Mouse (Mus musculus) hindbrain, embryonic 11.5 days (tissue): ENCODE measurements around the gene Cd248. TPM values are rescaled to one million over a fixed set of nuclear protein-coding genes. Genes with fewer than 3 reads are reported as not detected.
A peak's percentile ranks its signal among the peaks of the same experiment; 100 is the strongest.

ENCODE experiments used
- ATAC-seq: fragments of 200-750 bp; cut with Nextera tagmentation; 2 replicates; pipeline ENCODE4 v1.8.0; 2017; ENCODE audit warnings: mild to moderate bottlenecking, moderate TSS enrichment, moderate library complexity; ENCODE audit not compliant: low FRiP score
- DNase-seq: peaks from one replicate; pipeline ENCODE4 v3.0.0-alpha.2; 2015; ENCODE audit warnings: low spot score
- H3K27ac ChIP-seq: fragments of 300-500 bp; sonication (generic); 2 replicates; pipeline ENCODE4 v1.5.1; 2014; ENCODE audit warnings: mild to moderate bottlenecking, low read depth, low read length
- H3K27me3 ChIP-seq: fragments of 300-500 bp; sonication (generic); 2 replicates; pipeline ENCODE4 v1.6.1; 2014; ENCODE audit warnings: mild to moderate bottlenecking, low read length, moderate library complexity, mixed read lengths; ENCODE audit not compliant: control insufficient read depth, insufficient read depth
- H3K36me3 ChIP-seq: fragments of 300-500 bp; sonication (generic); 2 replicates; pipeline ENCODE4 v1.6.1; 2014; ENCODE audit warnings: mild to moderate bottlenecking, low read length, moderate library complexity, mixed read lengths; ENCODE audit not compliant: control insufficient read depth, insufficient read depth
- H3K4me1 ChIP-seq: fragments of 300-500 bp; sonication (generic); replicated peaks from 2 replicates; pipeline ENCODE4 v1.6.1; 2014; ENCODE audit warnings: low read length, mixed read lengths; ENCODE audit not compliant: control insufficient read depth, insufficient read depth
- H3K4me2 ChIP-seq: fragments of 300-500 bp; sonication (generic); replicated peaks from 2 replicates; pipeline ENCODE4 v1.6.1; 2014; ENCODE audit warnings: mild to moderate bottlenecking, low read depth, low read length
- H3K4me3 ChIP-seq: fragments of 300-500 bp; sonication (generic); 2 replicates; pipeline ENCODE4 v1.5.1; 2014; ENCODE audit warnings: low read depth, low read length
- H3K9ac ChIP-seq: fragments of 300-500 bp; sonication (generic); 2 replicates; pipeline ENCODE4 v1.6.1; 2014; ENCODE audit warnings: low read depth, low read length
- H3K9me3 ChIP-seq: fragments of 300-500 bp; sonication (generic); 2 replicates; pipeline ENCODE4 v1.6.1; 2016; ENCODE audit warnings: low read length; ENCODE audit not compliant: control insufficient read depth
- WGBS: fragments of 180-500 bp; shearing (Covaris S2); extraction: QIAGEN DNeasy Blood & Tissue Kit; methylation state at CpG from one replicate; pipeline ENCODE4 v1.1.7; 2014; 5-methylcytosine and 5-hydroxymethylcytosine counted together
- polyA plus RNA-seq: library from polyadenylated mRNA; unstranded; fragments of >200 nt; fragmentation: Nextera tagmentation; extraction: Ambion mirVana; gene quantifications from 2 replicates; pipeline ENCODE4 v1.2.1, GENCODE M21; 2014

Gene Cd248
- polyA plus RNA-seq, 1 experiment from 2014 or later, result 27.9 TPM

DNA sequence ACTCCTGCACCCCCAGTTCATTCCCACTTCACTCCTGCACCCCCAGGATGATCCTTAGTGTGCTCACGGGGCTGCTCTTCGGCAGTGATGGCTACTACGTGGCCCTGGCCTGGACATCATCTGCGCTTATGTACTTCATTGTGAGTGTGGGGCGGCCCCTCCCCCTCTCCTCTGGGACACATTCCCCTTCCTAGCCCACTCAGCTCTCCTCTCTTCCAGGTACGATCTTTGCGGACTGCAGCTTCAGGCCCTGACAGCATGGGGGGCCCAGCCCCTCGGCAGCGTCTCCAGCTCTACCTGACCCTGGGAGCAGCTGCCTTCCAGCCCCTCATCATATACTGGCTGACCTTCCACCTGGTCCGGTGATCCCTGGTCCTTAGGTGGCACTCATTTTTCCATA, 24.2 kb downstream of the Cd248 start:
- ATAC-seq, result no peak

DNA sequence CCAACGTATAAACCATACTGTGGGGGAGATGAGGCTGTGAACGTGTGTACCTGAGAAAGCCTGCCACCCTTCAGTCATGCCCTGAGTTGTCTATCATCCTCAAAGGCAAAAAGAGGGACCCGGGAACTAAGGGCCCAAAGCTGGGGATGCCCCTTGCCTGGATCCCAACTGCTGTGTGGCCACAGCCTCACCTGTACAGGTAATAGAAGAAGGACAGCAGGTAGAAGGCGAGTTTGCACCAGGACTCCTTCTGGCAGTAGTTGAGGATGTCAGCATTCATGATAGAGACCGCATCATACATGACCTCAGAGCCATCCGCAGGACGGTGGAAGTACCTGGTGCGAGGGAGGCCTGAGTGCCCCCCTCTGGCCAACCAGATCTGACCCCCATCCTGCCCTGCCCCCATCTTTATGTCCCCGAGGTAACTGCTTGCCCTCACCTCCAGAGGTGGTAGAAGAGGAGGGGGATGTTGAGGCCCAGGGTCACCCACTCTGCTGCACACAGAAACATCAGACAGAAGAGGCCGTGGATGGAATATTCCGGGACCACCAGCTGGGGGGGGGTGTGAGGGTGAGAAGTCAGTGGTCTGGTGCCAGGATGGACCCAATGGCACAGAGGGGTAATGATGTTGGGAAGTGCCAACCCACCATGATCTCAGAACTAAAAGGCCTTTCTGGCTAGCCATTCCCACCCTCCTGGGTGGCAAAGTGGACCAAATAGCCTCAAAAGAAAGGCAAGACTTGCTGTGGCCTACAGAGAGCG, 25.8 kb downstream of the Cd248 start:
- Histone ChIP-seq H3K9me3 (no peaks in the 10 kb centered on the region), H3K4me1 (peaks cover 24% of the 10 kb centered on the region), H3K9ac (no peak overlapping the region), H3K4me2 (no peak overlapping the region), H3K36me3 (no peaks in the 10 kb centered on the region), H3K27ac (no peak overlapping the region), H3K4me3 (no peak overlapping the region), H3K27me3 (no peaks in the 10 kb centered on the region)
- no peak for DNase-seq
- WGBS, result 78% methylated on average over 12 of the region's 12 CpGs
- no peak for ATAC-seq

More for the DNA sequence above, 24.2 kb downstream of the Cd248 start:
- Histone ChIP-seq H3K4me1 (peaks cover 26% of the 10 kb centered on the region), H3K4me3 (no peak overlapping the region), H3K4me2 (no peak overlapping the region), H3K9ac (no peak overlapping the region), H3K9me3 (no peaks in the 10 kb centered on the region), H3K27ac (no peak overlapping the region), H3K36me3 (no peaks in the 10 kb centered on the region), H3K27me3 (no peaks in the 10 kb centered on the region)
- WGBS, result 96% methylated on average over 8 of the region's 10 CpGs
- DNase-seq, result no peak

DNA sequence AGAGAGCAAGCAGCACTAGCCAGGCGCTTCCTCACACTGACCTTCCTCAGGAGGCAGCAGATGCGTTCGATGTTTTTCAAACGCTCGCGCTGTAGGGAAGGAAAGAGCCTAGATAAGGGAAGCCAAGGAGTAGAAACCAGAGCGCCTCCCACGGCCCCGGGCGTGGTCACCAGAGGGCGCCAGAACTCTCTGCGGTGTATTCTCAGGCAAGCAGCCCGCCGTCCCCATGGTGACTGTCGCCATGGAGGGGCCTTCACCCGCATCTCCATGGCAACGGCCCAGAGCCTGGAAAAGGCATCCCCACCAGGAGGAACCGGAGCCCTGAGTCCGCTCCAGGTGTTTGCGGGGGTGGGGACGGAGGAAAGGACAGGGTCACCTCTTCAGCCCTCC, 26.4 kb downstream of the Cd248 start:
- Histone ChIP-seq H3K9ac (peak overlapping the region; percentile 1; the same call in 1 of the 2 replicates), H3K9me3 (no peaks in the 10 kb centered on the region), H3K4me2 (peak overlapping the region; percentile 94), H3K27ac (peak overlapping the region; percentile 70), H3K36me3 (no peaks in the 10 kb centered on the region), H3K27me3 (no peaks in the 10 kb centered on the region), H3K4me1 (peaks cover 24% of the 10 kb centered on the region), H3K4me3 (peak overlapping the region; percentile 20)
- WGBS, result under 1% methylated on average over 21 of the region's 21 CpGs
- ATAC-seq (peak; percentile 59), DNase-seq (peak; percentile 100)

DNA sequence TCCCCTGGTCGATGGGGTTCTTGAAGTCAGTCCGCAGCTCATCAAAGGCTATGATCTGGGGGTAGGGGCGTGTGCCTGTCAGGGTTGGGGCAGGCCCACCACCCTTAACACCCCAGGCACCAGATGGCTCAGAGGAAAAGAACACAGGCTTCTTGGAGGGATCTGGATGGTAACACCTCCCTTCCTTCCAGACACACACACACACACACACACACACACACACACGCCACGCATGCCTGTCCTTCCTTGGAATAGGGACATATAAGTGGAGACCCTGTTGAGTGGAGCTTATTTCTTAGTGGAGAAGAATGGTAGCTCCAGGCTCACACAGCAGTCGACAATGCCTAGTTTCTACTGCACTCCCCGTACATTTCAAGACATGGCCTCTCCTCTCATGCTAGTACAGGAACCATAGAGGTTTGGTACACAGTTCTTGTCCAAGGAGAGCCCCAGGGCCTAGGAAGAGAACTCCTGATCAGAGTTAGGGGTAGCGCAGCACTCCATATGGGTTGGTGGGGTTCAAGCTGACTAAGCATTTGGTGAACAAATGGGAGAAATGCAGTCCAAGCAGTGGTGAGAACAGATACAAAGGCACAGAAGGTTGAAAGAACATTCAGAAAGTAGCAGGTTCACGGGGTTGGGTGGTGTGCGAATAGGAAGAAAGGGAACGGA, 27.0 kb downstream of the Cd248 start:
- peak overlapping the region; percentile 1; the same call in 1 of the 2 replicates for H3K9ac ChIP-seq

DNA sequence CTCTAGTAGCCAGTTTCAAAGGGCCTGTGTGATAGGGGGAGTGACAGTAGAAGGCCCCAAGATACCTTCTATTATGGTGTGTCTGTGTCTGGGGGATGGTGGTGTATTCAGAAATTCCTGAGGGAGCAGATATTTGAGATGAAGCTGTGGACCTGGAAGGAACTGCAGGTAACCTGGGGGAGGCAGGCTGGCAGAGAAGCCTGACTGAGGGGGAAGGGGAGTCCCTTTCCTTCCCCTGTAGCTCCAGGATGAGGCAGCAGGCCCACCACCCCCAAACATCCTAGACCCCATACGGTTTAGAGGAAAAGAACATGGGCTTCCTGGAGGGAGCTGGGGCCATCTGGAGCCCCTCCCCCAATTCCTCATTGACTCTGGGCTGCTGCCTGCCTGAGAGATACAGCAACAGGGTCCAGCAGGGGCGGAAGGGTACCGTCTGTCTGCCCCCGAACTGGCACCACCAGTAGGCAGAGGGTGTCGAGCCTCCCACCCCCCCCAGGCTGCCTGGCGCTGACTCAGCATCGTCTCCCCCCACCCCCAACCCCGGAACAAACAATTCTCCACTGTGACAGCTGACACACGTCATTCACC, 28.1 kb downstream of the Cd248 start:
- Histone ChIP-seq H3K9ac (peak overlapping the region; percentile 86), H3K27ac (0 out of 2 replicates have a peak overlapping the region, but pooled peaks have one; percentile 75), H3K4me1 (peaks cover 24% of the 10 kb centered on the region), H3K9me3 (no peaks in the 10 kb centered on the region), H3K27me3 (no peaks in the 10 kb centered on the region), H3K4me3 (peak overlapping the region; percentile 69), H3K4me2 (peak overlapping the region; percentile 94), H3K36me3 (peaks cover 4% of the 10 kb centered on the region; the same call in 1 of the 2 replicates)
- ATAC-seq (no peak), DNase-seq (peak; percentile 44)
- 7% methylated on average over 9 of the region's 9 CpGs for WGBS

More for the DNA sequence above, 27.0 kb downstream of the Cd248 start:
- Histone ChIP-seq H3K4me2 (peak overlapping the region; percentile 94), H3K4me3 (peak overlapping the region; percentile 20), H3K27me3 (no peaks in the 10 kb centered on the region), H3K9me3 (no peaks in the 10 kb centered on the region), H3K4me1 (peaks cover 24% of the 10 kb centered on the region), H3K27ac (peak overlapping the region; percentile 70), H3K36me3 (no peaks in the 10 kb centered on the region)
- DNase-seq (no peak), ATAC-seq (no peak; the same call in 1 of the 2 replicates)
- 38% methylated on average over 11 of the region's 11 CpGs for WGBS

DNA sequence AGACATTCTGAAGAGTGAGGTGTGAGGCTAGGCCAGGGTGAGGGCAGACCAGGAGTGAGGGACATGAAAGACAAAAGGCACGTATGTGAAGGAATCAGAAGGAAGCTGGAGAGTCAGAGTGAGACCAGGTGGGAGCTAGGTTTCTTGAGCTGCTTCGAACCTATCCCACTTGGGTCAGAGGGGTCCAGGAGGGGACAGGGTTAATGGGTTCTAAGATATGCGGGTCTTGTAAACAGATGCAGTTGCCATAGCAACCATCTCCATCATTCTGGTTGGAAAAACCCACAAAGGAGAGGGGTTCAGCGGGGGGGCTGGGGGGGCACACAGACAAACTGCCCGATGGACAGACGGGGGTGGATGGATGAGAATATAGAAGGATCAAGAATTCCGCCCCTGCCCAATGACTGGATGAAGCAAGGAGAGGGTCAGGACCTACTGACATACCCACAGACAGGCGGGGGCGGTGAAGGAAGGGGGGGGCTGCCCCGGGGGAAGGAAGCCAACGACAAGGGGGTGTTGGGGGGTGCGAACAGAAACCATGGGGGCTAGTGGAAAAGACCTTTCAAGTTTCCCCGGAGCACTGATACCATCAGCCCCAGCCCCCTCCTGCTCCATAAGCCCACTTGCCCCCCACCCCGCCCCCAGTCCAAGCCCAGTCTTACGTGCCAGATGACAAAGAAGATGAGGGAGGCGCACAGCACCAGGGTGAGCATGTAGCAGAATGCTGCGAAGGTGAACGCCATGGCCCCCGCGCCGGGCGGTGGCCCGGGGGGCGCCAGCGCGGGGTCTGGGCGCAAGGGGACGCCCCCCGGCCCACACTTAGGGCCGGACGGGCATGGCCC, 29.9 kb downstream of the Cd248 start:
- DNase-seq (peak; percentile 61), ATAC-seq (peak; percentile 33)
- WGBS, result 4% methylated on average over 24 of the region's 31 CpGs
- H3K4me3 ChIP-seq, result peak overlapping the region; percentile 69
- peaks cover 4% of the 10 kb centered on the region; the same call in 1 of the 2 replicates for H3K36me3 ChIP-seq
- no peaks in the 10 kb centered on the region for H3K9me3 ChIP-seq
- H3K4me1 ChIP-seq, result peaks cover 24% of the 10 kb centered on the region
- H3K4me2 ChIP-seq, result peak overlapping the region; percentile 94
- H3K27ac ChIP-seq, result peak overlapping the region; percentile 75
- H3K9ac ChIP-seq, result peak overlapping the region; percentile 86
- H3K27me3 ChIP-seq, result no peaks in the 10 kb centered on the region

DNA sequence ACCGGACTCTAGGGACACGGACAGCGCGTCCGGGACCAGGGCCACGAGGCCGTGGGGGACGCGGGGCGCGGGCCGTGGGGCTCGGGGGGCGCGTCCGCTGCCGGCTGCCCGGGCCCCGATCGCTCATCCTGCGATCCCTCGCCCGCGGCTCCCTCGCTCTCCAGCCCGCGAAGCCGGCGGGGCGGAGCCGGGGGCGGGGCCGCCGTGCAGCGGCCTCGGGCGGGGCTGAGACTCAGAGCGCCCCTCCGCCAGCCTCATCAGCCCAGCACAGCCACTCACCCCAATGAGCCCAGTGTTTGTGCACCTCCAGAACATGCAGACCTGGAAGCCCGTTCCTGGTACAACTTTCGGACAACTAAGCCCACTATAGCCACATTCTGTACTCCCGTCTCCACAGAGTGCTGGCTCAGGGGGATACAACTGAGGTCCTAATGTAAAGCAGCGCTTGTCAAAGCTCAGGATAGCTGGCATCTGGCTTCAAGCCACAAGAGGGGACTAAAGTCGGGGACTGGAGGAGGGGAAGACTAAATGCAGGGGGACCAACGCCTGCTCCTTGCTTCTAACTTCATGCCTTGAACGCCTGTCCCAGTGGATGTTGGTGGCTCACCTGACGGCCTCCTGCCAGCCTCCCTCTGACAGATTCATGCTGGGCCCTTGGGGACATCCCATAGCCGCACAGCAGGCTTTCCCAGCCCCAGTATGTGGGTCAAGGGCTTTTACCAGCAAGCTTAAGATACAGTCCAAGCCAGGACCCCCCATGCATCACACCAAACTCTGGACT, 30.7 kb downstream of the Cd248 start, which contains the start of gene Cnih2:
TSS of gene Cnih2 (minus strand) at position 159 of the 781 bp plus-strand sequence.
- H3K27me3 ChIP-seq, result no peaks in the 10 kb centered on the region
- WGBS, result 3% methylated on average over 20 of the region's 48 CpGs
- H3K36me3 ChIP-seq, result peaks cover 4% of the 10 kb centered on the region; the same call in 1 of the 2 replicates
- H3K9ac ChIP-seq, result peak within 1 kb of the TSS; percentile 86
- peak within 1 kb of the TSS; percentile 75 for H3K27ac ChIP-seq
- peak; percentile 88 for DNase-seq
- peak within 1 kb of the TSS; percentile 69 for H3K4me3 ChIP-seq
- peaks cover 24% of the 10 kb centered on the region for H3K4me1 ChIP-seq
- peak; percentile 65 for ATAC-seq
- no peaks in the 10 kb centered on the region for H3K9me3 ChIP-seq
- peak within 1 kb of the TSS; percentile 94 for H3K4me2 ChIP-seq
